Mouse (Mus musculus) testis, adult 2 months (tissue): ENCODE measurements around the gene Gpat3.

ENCODE experiments used
- CTCF ChIP-seq: fragments of 200-500 bp; IDR thresholded peaks from 2 replicates; pipeline ENCODE4 v1.5.1; 2012; ENCODE audit warnings: low read depth, mild to moderate bottlenecking, inconsistent platforms, low read length, moderate library complexity; ENCODE audit not compliant: control insufficient read depth, insufficient read depth, insufficient replicate concordance
- POLR2A ChIP-seq: fragments of 200-500 bp; IDR thresholded peaks from 2 replicates; pipeline ENCODE4 v1.6.1; 2012; ENCODE audit warnings: low read depth, mild to moderate bottlenecking, inconsistent platforms, low read length, moderate library complexity; ENCODE audit not compliant: control insufficient read depth

- no peak for TF ChIP-seq CTCF
- no peak for TF ChIP-seq POLR2A
Observed at GRCm38 (mm10) chr5:100837907-100838306, 7.6 kb upstream of the Gpat3 start.
